In the genomic region with DNA sequence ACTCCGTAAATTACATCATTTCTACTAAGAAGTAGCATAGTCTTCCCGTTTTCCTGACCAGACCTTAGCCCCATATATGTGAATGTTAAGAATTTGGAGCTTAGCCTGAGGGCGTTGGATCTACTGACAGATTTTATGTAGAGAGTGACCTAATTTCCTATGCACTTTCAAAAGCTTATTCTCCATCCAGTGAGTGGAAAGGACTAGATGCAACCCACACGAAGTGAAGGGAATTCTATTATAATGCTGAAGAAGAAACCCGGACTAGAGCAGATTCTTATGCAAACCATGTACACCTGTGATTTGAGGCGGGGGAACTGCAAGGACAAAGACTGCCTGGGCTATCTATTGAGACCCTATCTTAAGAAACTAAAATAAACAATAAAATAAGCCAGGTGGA, we compare ENCODE assay signal across 24 mouse cellular contexts.
"Had no signal": no experiment of that assay in that cellular context is flagged by ENCODE, and none has a peak within 500 bp of the region (broad histone marks: within the 10 kb centered on the region; RNA-seq: fewer than 3 reads in every experiment).

No protein-coding gene starts in this region.

- H3K27me3 ChIP-seq: liver, embryonic 15.5 days; neural tube, embryonic 12.5 days had no signal

- DNase-seq: kidney, adult 11 months; kidney, adult 9 months; kidney, postnatal 25 days; layer of hippocampus, adult 9-11 months; liver; lung, adult 18-20 months; lung, postnatal 10 days; lung, postnatal 36 days; right cerebral cortex, adult 18-20 months; right cerebral cortex, postnatal 14 days; right cerebral cortex, postnatal 4 days; thymus, adult 2 months; thymus, postnatal 14 days; thymus, postnatal 4 days had no signal

- H3K9me3 ChIP-seq: limb, embryonic 10.5 days; limb, embryonic 13.5 days; liver, embryonic 12.5 days; liver, embryonic 15.5 days; lung, embryonic 15.5 days; megakaryocyte, embryonic 14.5 days; neural tube, embryonic 12.5 days had no signal

- H3K27ac ChIP-seq: layer of hippocampus, adult 2 months; limb, embryonic 10.5 days; limb, embryonic 13.5 days; liver, embryonic 12.5 days; lung, embryonic 15.5 days; neural tube, embryonic 12.5 days; stomach, postnatal 0 days had no signal

- H3K9ac ChIP-seq: limb, embryonic 13.5 days; liver, embryonic 12.5 days; liver, embryonic 15.5 days; lung, embryonic 15.5 days; neural tube, embryonic 12.5 days had no signal

- ATAC-seq: liver, embryonic 12.5 days had no signal

- H3K4me1 ChIP-seq: limb, embryonic 10.5 days; limb, embryonic 13.5 days; lung, embryonic 15.5 days; megakaryocyte, embryonic 14.5 days; neural tube, embryonic 12.5 days had no signal

- H3K4me2 ChIP-seq: limb, embryonic 13.5 days; liver, embryonic 12.5 days; liver, embryonic 15.5 days; lung, embryonic 15.5 days; midbrain, embryonic 11.5 days; neural tube, embryonic 12.5 days had no signal

- H3K4me3 ChIP-seq: layer of hippocampus, adult 2 months; limb, embryonic 10.5 days; limb, embryonic 13.5 days; liver, embryonic 12.5 days; liver, embryonic 15.5 days; lung, embryonic 15.5 days; megakaryocyte, embryonic 14.5 days; neural tube, embryonic 12.5 days had no signal

- H3K36me3 ChIP-seq: limb, embryonic 10.5 days; limb, embryonic 13.5 days; liver, embryonic 12.5 days; liver, embryonic 15.5 days; lung, embryonic 15.5 days; neural tube, embryonic 12.5 days had no signal
